Mouse (Mus musculus): ENCODE measurements around the gene Rab11b.

GRCm38 (mm10) chr17:33786375-33786774 lies 26.0 kb upstream of the Rab11b start:
- TF ChIP-seq CTCF (IDR thresholded peaks at IDR 0.05; ENCODE audit: extremely low read depth, insufficient read depth, low read length) (no peak), POLR2A (IDR thresholded peaks at IDR 0.05; ENCODE audit: extremely low read depth, insufficient read depth, low read length) (no peak)

All from cortical plate, adult 2 months (tissue).